Mouse (Mus musculus): ENCODE results near the gene Mob2. TPM values are rescaled to one million over a fixed set of nuclear protein-coding genes. Genes with fewer than 3 reads are reported as not detected.

The Mob2 gene
- total and polyA plus RNA-seq, 3 experiments, result 22.4 to 30.5 (median 27.3) TPM

- dilution Hi-C loops (cut with MboI; ENCODE audit: extremely low pct_ligation_motif_present, extremely low pct_unique_long_range_greater_than_20kb, low sequenced_read_pairs) (no loop called here), in situ Hi-C loops (cut with MboI; ENCODE audit: low pct_ligation_motif_present, low pct_unique_long_range_greater_than_20kb, low sequenced_read_pairs) (no loop called here)
- Histone ChIP-seq H3K4me1 (ENCODE audit: control insufficient read depth in 1 of 2, insufficient read depth in 2 of 2) (peaks cover 0 to 3% of the 10 kb centered on the region in 2 experiments; a peak in 1 of 4 replicates), H3K27ac (ENCODE audit: insufficient read depth, low read depth) (no peak overlapping the region), H3K4me3 (replicated peaks in 1 of 3; ENCODE audit: low read depth in 2 of 3, low read length in 2 of 3, poor library complexity in 1 of 3) (no peak overlapping the region), H3K9ac (ENCODE audit: insufficient read depth, low read depth) (no peak overlapping the region), H3K79me2 (replicated peaks; ENCODE audit: control insufficient read depth, extremely low read depth, insufficient read depth, poor library complexity, severe bottlenecking) (0 out of 2 replicates have a peak, but pooled peaks cover 7% of the 10 kb centered on the region), H3K9me3 (replicated peaks; ENCODE audit: low read length) (no peaks in the 10 kb centered on the region), H3K4me2 (ENCODE audit: insufficient read depth, low read depth, poor library complexity, severe bottlenecking) (no peak overlapping the region), H3K36me3 (replicated peaks in 1 of 2; ENCODE audit: control insufficient read depth in 1 of 2, insufficient read depth in 1 of 2, low read length in 1 of 2) (peaks cover 0 to 23% of the 10 kb centered on the region in 2 experiments), H3K27me3 (replicated peaks) (no peaks in the 10 kb centered on the region)
- TF ChIP-seq POLR2AphosphoS2 (IDR thresholded peaks at IDR 0.05; ENCODE audit: low read depth, low read length) (no peak), JUND (conservative IDR thresholded peaks at IDR 0.05; ENCODE audit: low read depth, low read length) (no peak), HCFC1 (IDR thresholded peaks at IDR 0.05; ENCODE audit: low read depth, low read length) (no peak), TCF12 (IDR thresholded peaks at IDR 0.05; ENCODE audit: low read depth, low read length) (no peak), MYC (IDR thresholded peaks at IDR 0.05; ENCODE audit: low read depth, low read length) (no peak), PAX5 (IDR thresholded peaks at IDR 0.05; ENCODE audit: low read length) (no peak), MAFK (IDR thresholded peaks at IDR 0.05; ENCODE audit: insufficient replicate concordance, low read length) (no peak), ELF1 (IDR thresholded peaks at IDR 0.05; ENCODE audit: low read depth, low read length) (no peak), MEF2A (IDR thresholded peaks at IDR 0.05; ENCODE audit: borderline replicate concordance, low read depth, low read length) (no peak), BHLHE40 (IDR thresholded peaks at IDR 0.05; ENCODE audit: low read depth, low read length) (no peak)
- no peak for DNase-seq (ENCODE audit: extremely low read depth)
Observed at GRCm38 (mm10) chr7:142025926-142026325, 34.9 kb downstream of the Mob2 start.

GRCm38 (mm10) chr7:142025196-142025595 is 35.7 kb downstream of the Mob2 start:
- H3K79me2 ChIP-seq (replicated peaks; ENCODE audit: control insufficient read depth, extremely low read depth, insufficient read depth, poor library complexity, severe bottlenecking), result 0 out of 2 replicates have a peak, but pooled peaks cover 7% of the 10 kb centered on the region
- dilution Hi-C loops (cut with MboI; ENCODE audit: extremely low pct_ligation_motif_present, extremely low pct_unique_long_range_greater_than_20kb, low sequenced_read_pairs) (no loop called here), in situ Hi-C loops (cut with MboI; ENCODE audit: low pct_ligation_motif_present, low pct_unique_long_range_greater_than_20kb, low sequenced_read_pairs) (no loop called here)
- TF ChIP-seq ZKSCAN1 (IDR thresholded peaks at IDR 0.05; ENCODE audit: borderline replicate concordance, low read depth, low read length), result no peak
- no peak for TF ChIP-seq TBP (conservative IDR thresholded peaks at IDR 0.05; ENCODE audit: low read depth, low read length)
- TF ChIP-seq HCFC1 (IDR thresholded peaks at IDR 0.05; ENCODE audit: low read depth, low read length), result no peak
- TF ChIP-seq POLR2AphosphoS2 (IDR thresholded peaks at IDR 0.05; ENCODE audit: low read depth, low read length), result no peak
- no peak for TF ChIP-seq MAZ (IDR thresholded peaks at IDR 0.05; ENCODE audit: low read depth, low read length)
- no peak for TF ChIP-seq MAX (IDR thresholded peaks at IDR 0.05; ENCODE audit: low read length)
- TF ChIP-seq MYC (IDR thresholded peaks at IDR 0.05; ENCODE audit: low read depth, low read length), result no peak
- TF ChIP-seq BHLHE40 (IDR thresholded peaks at IDR 0.05; ENCODE audit: low read depth, low read length), result no peak
- no peak for TF ChIP-seq TCF12 (IDR thresholded peaks at IDR 0.05; ENCODE audit: low read depth, low read length)
- no peak for TF ChIP-seq MAFK (IDR thresholded peaks at IDR 0.05; ENCODE audit: insufficient replicate concordance, low read length)
- TF ChIP-seq ELF1 (IDR thresholded peaks at IDR 0.05; ENCODE audit: low read depth, low read length), result no peak
- no peak for TF ChIP-seq ETS1 (conservative IDR thresholded peaks at IDR 0.05; ENCODE audit: low read depth, low read length)
- no peak for TF ChIP-seq KAT2A (IDR thresholded peaks at IDR 0.05; ENCODE audit: insufficient replicate concordance, low read length)
- TF ChIP-seq ZC3H11A (IDR thresholded peaks at IDR 0.05; ENCODE audit: low read depth, low read length), result no peak
- TF ChIP-seq PAX5 (IDR thresholded peaks at IDR 0.05; ENCODE audit: low read length), result no peak
- TF ChIP-seq JUND (conservative IDR thresholded peaks at IDR 0.05; ENCODE audit: low read depth, low read length), result no peak
- no peak for TF ChIP-seq MXI1 (IDR thresholded peaks at IDR 0.05; ENCODE audit: low read depth, low read length)
- TF ChIP-seq SMC3 (IDR thresholded peaks at IDR 0.05; ENCODE audit: low read depth, low read length), result no peak
- H3K4me1 ChIP-seq (ENCODE audit: control insufficient read depth in 1 of 2, insufficient read depth in 2 of 2), result peaks cover 2 to 3% of the 10 kb centered on the region in 2 experiments; a peak in 1 of 4 replicates
- no peaks in the 10 kb centered on the region for H3K27me3 ChIP-seq (replicated peaks)
- no peak overlapping the region for H3K4me2 ChIP-seq (ENCODE audit: insufficient read depth, low read depth, poor library complexity, severe bottlenecking)
- DNase-seq (ENCODE audit: extremely low read depth), result no peak
- H3K36me3 ChIP-seq (replicated peaks in 1 of 2; ENCODE audit: control insufficient read depth in 1 of 2, insufficient read depth in 1 of 2, low read length in 1 of 2), result peaks cover 0 to 28% of the 10 kb centered on the region in 2 experiments
- no peaks in the 10 kb centered on the region for H3K9me3 ChIP-seq (replicated peaks; ENCODE audit: low read length)
- no peak overlapping the region for H3K27ac ChIP-seq (ENCODE audit: insufficient read depth, low read depth)
- H3K9ac ChIP-seq (ENCODE audit: insufficient read depth, low read depth), result no peak overlapping the region
- no peak overlapping the region for H3K4me3 ChIP-seq (replicated peaks in 1 of 3; ENCODE audit: low read depth in 2 of 3, low read length in 2 of 3, poor library complexity in 1 of 3)
